Mouse (Mus musculus): Measurements from ENCODE around the gene Sh3bgrl2. TPM values are rescaled to one million over a fixed set of nuclear protein-coding genes. Genes with fewer than 3 reads are reported as not detected.
A peak's percentile ranks its signal among the peaks of the same experiment; 100 is the strongest.

Gene Sh3bgrl2
- polyA plus RNA-seq, 1 experiment = 12.1 TPM

DNA sequence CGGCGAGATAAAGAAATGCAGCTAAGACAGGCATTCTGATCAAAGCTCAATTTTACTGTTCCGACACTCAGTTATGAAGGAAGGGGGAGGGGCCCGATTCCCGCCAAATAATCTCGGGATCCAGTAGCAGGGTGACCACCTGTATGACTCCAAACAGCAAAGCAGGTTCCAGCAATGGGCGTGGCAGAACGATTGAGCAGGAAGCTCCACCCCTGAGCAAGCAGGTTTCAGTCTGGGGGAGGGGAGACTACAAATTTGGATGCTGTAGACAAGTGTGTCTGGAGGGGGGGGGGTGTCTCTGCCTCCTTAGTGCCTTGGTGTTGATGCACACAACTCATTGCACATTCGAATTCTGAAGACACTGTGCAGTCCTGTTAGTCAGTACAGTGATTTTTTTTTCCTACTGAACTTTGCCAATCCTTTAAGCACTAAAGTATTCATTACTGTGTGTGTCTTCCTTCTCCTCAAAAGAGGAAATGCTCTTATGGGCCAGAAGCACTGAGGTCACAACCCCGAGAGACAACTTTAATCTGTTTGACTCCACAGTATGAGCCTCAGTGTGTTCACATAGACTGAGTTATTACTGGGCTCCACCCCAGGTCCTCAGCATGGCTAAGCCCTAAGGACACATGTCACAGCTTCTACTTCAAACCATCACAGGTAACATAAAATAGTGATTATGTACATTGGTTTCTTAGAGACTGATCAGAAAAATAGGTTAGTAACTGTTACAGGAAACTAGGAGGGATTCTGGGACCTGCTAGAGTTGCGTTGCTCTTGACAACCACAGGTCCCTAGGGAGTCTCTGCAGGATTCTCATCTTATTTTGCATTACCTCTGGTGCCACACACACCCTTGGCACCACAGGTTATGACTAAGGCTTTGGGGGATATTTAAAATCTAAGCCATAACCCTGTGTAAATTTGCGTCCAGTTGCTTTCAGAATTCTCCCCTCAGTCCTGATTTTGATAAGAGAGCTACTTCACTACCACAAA lies 133.8 kb downstream of the Sh3bgrl2 start:
- Histone ChIP-seq H3K4me1 (ENCODE audit: control insufficient read depth, insufficient read depth, low read length) (no peaks in the 10 kb centered on the region), H3K27me3 (replicated peaks; ENCODE audit: control insufficient read depth, insufficient read depth, low read length) (no peaks in the 10 kb centered on the region), H3K36me3 (ENCODE audit: control insufficient read depth, insufficient read depth, low read length) (no peaks in the 10 kb centered on the region), H3K27ac (ENCODE audit: insufficient read depth, low read depth, low read length) (no peak overlapping the region), H3K4me3 (ENCODE audit: insufficient read depth, low read depth, low read length) (no peak overlapping the region)
- no peak for DNase-seq
- TF ChIP-seq CTCF (conservative IDR thresholded peaks at IDR 0.05; ENCODE audit: insufficient read depth, insufficient read length, low read depth, low read length) = no peak
- WGBS = 62% methylated on average over 12 of the region's 12 CpGs

DNA sequence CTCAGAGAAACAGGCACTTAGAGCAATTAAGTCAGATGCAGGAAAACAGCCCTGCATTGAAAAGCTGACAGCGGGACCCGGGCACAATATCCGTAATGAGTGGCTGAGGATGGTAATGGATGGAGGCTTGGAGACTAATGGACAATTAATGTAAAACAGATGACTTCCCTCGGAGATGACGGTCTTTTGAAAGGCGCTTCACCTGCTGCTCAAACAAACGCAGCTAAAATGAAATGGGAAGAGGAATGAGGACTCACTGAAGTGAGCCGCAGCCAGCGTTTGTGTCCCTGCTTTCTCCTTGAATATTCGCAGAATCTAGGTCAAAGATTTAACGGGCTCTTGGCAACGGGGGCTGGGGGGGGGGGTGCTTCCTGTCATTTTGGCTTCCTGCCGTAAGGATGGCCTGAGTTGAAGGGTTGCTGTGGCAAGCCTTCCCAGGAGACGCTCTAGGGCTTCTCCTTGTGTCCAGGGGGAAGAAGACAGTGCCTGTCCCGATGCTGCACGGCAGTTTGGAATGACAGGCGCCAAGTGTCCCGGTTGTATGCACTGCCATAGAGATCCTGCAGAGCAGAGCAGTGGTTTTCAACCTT lies 138.5 kb downstream of the Sh3bgrl2 start:
- no peak for TF ChIP-seq CTCF (conservative IDR thresholded peaks at IDR 0.05; ENCODE audit: insufficient read depth, insufficient read length, low read depth, low read length)
- TF ChIP-seq POLR2A (IDR thresholded peaks at IDR 0.05; ENCODE audit: low read depth, low read length) = no peak
- Histone ChIP-seq H3K27me3 (replicated peaks; ENCODE audit: control insufficient read depth, insufficient read depth, low read length) (no peaks in the 10 kb centered on the region), H3K27ac (ENCODE audit: insufficient read depth, low read depth, low read length) (no peak overlapping the region), H3K4me1 (ENCODE audit: control insufficient read depth, insufficient read depth, low read length) (peaks cover 2% of the 10 kb centered on the region; the same call in 1 of the 2 replicates), H3K4me3 (ENCODE audit: insufficient read depth, low read depth, low read length) (no peak overlapping the region; the same call in 1 of the 2 replicates), H3K36me3 (ENCODE audit: control insufficient read depth, insufficient read depth, low read length) (no peaks in the 10 kb centered on the region)
- DNase-seq = peak; percentile 15
- 12% methylated on average over 18 of the region's 18 CpGs for WGBS

DNA sequence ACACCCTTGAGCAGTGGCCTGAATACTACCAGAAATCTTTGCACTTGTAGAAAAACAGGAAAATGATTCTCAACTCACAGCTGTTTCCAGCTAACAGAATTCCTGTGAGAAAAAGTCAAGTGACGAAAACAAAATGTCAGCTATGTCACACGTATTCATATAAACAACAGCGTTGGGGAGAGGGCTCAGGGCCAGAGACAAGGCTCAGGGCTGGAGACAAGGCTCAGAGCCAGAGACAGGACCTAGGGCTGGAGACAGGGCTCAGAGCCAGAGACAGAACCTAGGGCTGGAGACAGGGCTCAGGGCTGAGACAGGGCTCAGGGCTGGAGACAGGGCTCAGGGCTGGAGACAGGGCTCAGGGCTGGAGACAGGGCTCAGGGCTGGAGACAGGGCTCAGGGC lies 139.8 kb downstream of the Sh3bgrl2 start:
- Histone ChIP-seq H3K4me1 (ENCODE audit: control insufficient read depth, insufficient read depth, low read length) (peaks cover 2% of the 10 kb centered on the region; the same call in 1 of the 2 replicates), H3K36me3 (ENCODE audit: control insufficient read depth, insufficient read depth, low read length) (no peaks in the 10 kb centered on the region), H3K27me3 (replicated peaks; ENCODE audit: control insufficient read depth, insufficient read depth, low read length) (no peaks in the 10 kb centered on the region), H3K4me3 (ENCODE audit: insufficient read depth, low read depth, low read length) (no peak overlapping the region), H3K27ac (ENCODE audit: insufficient read depth, low read depth, low read length) (no peak overlapping the region)
- peak; percentile 8 for DNase-seq
- 66% methylated on average over 3 of the region's 3 CpGs for WGBS
- TF ChIP-seq POLR2A (IDR thresholded peaks at IDR 0.05; ENCODE audit: low read depth, low read length) = no peak
- TF ChIP-seq CTCF (conservative IDR thresholded peaks at IDR 0.05; ENCODE audit: insufficient read depth, insufficient read length, low read depth, low read length) = no peak

Other genes with a start within 250 kb of the Sh3bgrl2 start
- gene Lca5, start 107.2 kb upstream of the Sh3bgrl2 start, polyA plus RNA-seq (2012; rRNA removed) = 0.48 and 0.60 TPM in 2 replicates